Mouse (Mus musculus) heart, postnatal 25 days (tissue): ENCODE results near the gene Wbp2. TPM values are rescaled to one million over a fixed set of nuclear protein-coding genes. Genes with fewer than 3 reads are reported as not detected.
"Not testable (repeated sequence)": the region's sequence is repeated elsewhere in the genome, so short reads cannot be mapped to it uniquely, and the experiment has no call there.

Experiments
- DNase-seq: peaks from one replicate; pipeline ENCODE4 v3.0.0; 2022; ENCODE audit warnings: low spot score
- intact Hi-C: fragments of 180-260 bp; cut with DNase I; formaldehyde crosslinking; loops from one replicate; pipeline ENCODE4 v1.15.1; 2025
- total RNA-seq, 2 experiments: library from RNA; stranded (reverse); gene quantifications; 2 replicates each; pipeline ENCODE4 v1.2.3; 2021

The Wbp2 gene
- 10 to 100 TPM; 80.1 to 92.2 TPM for total RNA-seq

GRCm38 (mm10) chr11:116086258-116087193 is at the start of gene Wbp2:
TSS of gene Wbp2 (minus strand) at chr11:116086995.
- intact Hi-C loops: loop anchor here (1.0 to 5.0 kb wide), 2 partner anchors 44 to 136 kb away; no protein-coding TSS in a partner anchor
- DNase-seq: peak; percentile 98

GRCm38 (mm10) chr11:116134171-116134570 is 47.4 kb upstream of the Wbp2 start:
- DNase-seq: no peak
- intact Hi-C loops: loop anchor here (5.0 kb wide), 2 partner anchors 102 to 197 kb away; partner anchors contain the start of gene Unk

- intact Hi-C loops: loop anchor here (5.0 kb wide), 2 partner anchors 101 to 196 kb away; partner anchors contain the start of gene Unk
- DNase-seq: no peak
Observed at GRCm38 (mm10) chr11:116133497-116133896, 46.7 kb upstream of the Wbp2 start.

- no peak for DNase-seq
- intact Hi-C loops: loop anchor here (5.0 kb wide), 2 partner anchors 100 to 195 kb away; partner anchors contain the start of gene Unk
Observed at GRCm38 (mm10) chr11:116132366-116133333, 45.9 kb upstream of the Wbp2 start.

- intact Hi-C loops: loop anchor here (5.0 kb wide), 2 partner anchors 99 to 194 kb away; partner anchors contain the start of gene Unk
- DNase-seq: no peak
Observed at GRCm38 (mm10) chr11:116131349-116132170, 44.8 kb upstream of the Wbp2 start.

- peak; percentile 84 for DNase-seq
- intact Hi-C loops: loop anchor here (1.0 to 5.0 kb wide), 3 partner anchors 43 to 193 kb away; partner anchors contain the start of gene Unk
Observed at GRCm38 (mm10) chr11:116130488-116131205, 43.9 kb upstream of the Wbp2 start, which contains the start of gene Trim65. TSS of gene Trim65 (minus strand) at chr11:116131128.

- intact Hi-C loops: loop anchor here (1.0 to 5.0 kb wide), 4 partner anchors 19 to 193 kb away; partner anchors contain the start of gene Unk
- DNase-seq: no peak
Observed at GRCm38 (mm10) chr11:116129993-116130487, 43.2 kb upstream of the Wbp2 start.

GRCm38 (mm10) chr11:116129091-116129790 is 42.4 kb upstream of the Wbp2 start:
- DNase-seq: no peak
- intact Hi-C loops: loop anchor here (2.0 kb wide), 1 partner anchor 18 kb away; no protein-coding TSS in a partner anchor

- DNase-seq: no peak
- intact Hi-C loops: loop anchor here (2.0 kb wide), 1 partner anchor 17 kb away; no protein-coding TSS in a partner anchor
Observed at GRCm38 (mm10) chr11:116127986-116128385, 41.2 kb upstream of the Wbp2 start.

GRCm38 (mm10) chr11:116127156-116127980 is 40.6 kb upstream of the Wbp2 start, which contains the start of gene Trim47:
TSS of gene Trim47 (minus strand) at chr11:116127210.
- intact Hi-C loops: no loop called here
- DNase-seq: peak; percentile 71

GRCm38 (mm10) chr11:116126261-116126660 is 39.5 kb upstream of the Wbp2 start:
- intact Hi-C loops: no loop called here
- DNase-seq: no peak

- DNase-seq, intact Hi-C loops: not testable (repeated sequence)
Observed at GRCm38 (mm10) chr11:116121731-116122245, 35.0 kb upstream of the Wbp2 start.

GRCm38 (mm10) chr11:116117819-116118218 is 31.0 kb upstream of the Wbp2 start:
- DNase-seq: no peak
- intact Hi-C loops: no loop called here

GRCm38 (mm10) chr11:116117241-116117640 is 30.4 kb upstream of the Wbp2 start:
- no peak for DNase-seq
- intact Hi-C loops: no loop called here

GRCm38 (mm10) chr11:116111611-116112203 is 24.9 kb upstream of the Wbp2 start:
- DNase-seq: no peak
- intact Hi-C loops: loop anchor here (2.0 kb wide), 1 partner anchor 17 kb away; no protein-coding TSS in a partner anchor

- intact Hi-C loops: loop anchor here (2.0 kb wide), 1 partner anchor 18 kb away; no protein-coding TSS in a partner anchor
- DNase-seq: no peak
Observed at GRCm38 (mm10) chr11:116111067-116111466, 24.3 kb upstream of the Wbp2 start.
